Mouse (Mus musculus): Measurements from ENCODE around the gene Ccdc65.

GRCm38 (mm10) chr15:98749093-98749492 is 41.1 kb downstream of the Ccdc65 start:
- no peak for TF ChIP-seq CTCF (IDR thresholded peaks at IDR 0.05; ENCODE audit: extremely low read depth, insufficient read depth, low read length)
- TF ChIP-seq POLR2A (IDR thresholded peaks at IDR 0.05; ENCODE audit: extremely low read depth, insufficient read depth, low read length), result no peak
